Mouse (Mus musculus): Measurements from ENCODE around the gene Zc3h7a. TPM values are rescaled to one million over a fixed set of nuclear protein-coding genes. Genes with fewer than 3 reads are reported as not detected.

Zc3h7a gene
- polyA plus RNA-seq, 1 experiment: 609 TPM

GRCm38 (mm10) chr16:11193231-11193630, 17.0 kb upstream of the Zc3h7a start:
- H3K4me3 ChIP-seq (ENCODE audit: insufficient read depth, low read depth, low read length): no peak overlapping the region
- TF ChIP-seq POLR2A (IDR thresholded peaks at IDR 0.05; ENCODE audit: insufficient read depth, low read depth, low read length): no peak
- no peak for TF ChIP-seq CTCF (IDR thresholded peaks at IDR 0.05; ENCODE audit: insufficient read depth, low read depth, low read length)
- WGBS: 96% methylated on average over 2 of the region's 2 CpGs
- no peaks in the 10 kb centered on the region for H3K4me1 ChIP-seq (ENCODE audit: control insufficient read depth, insufficient read depth, low read length)
- no peak overlapping the region for H3K27ac ChIP-seq (ENCODE audit: insufficient read depth, low read depth, low read length)

GRCm38 (mm10) chr16:11190150-11190549, 14.0 kb upstream of the Zc3h7a start:
- no peak for TF ChIP-seq CTCF (IDR thresholded peaks at IDR 0.05; ENCODE audit: insufficient read depth, low read depth, low read length)
- no peak for TF ChIP-seq POLR2A (IDR thresholded peaks at IDR 0.05; ENCODE audit: insufficient read depth, low read depth, low read length)
- H3K4me1 ChIP-seq (ENCODE audit: control insufficient read depth, insufficient read depth, low read length): no peaks in the 10 kb centered on the region
- 74% methylated on average over 7 of the region's 7 CpGs for WGBS

GRCm38 (mm10) chr16:11177404-11177803, 1.2 kb upstream of the Zc3h7a start:
- Histone ChIP-seq H3K4me3 (ENCODE audit: insufficient read depth, low read depth, low read length) (no peak overlapping the region), H3K27ac (ENCODE audit: insufficient read depth, low read depth, low read length) (no peak overlapping the region), H3K4me1 (ENCODE audit: control insufficient read depth, insufficient read depth, low read length) (peaks cover 4% of the 10 kb centered on the region)
- TF ChIP-seq POLR2A (IDR thresholded peaks at IDR 0.05; ENCODE audit: insufficient read depth, low read depth, low read length) (no peak), CTCF (IDR thresholded peaks at IDR 0.05; ENCODE audit: insufficient read depth, low read depth, low read length) (no peak)
- 84% methylated on average over 2 of the region's 2 CpGs for WGBS

More at GRCm38 (mm10) chr16:11190150-11190549, 14.0 kb upstream of the Zc3h7a start:
- no peak overlapping the region for H3K27ac ChIP-seq (ENCODE audit: insufficient read depth, low read depth, low read length)
- H3K4me3 ChIP-seq (ENCODE audit: insufficient read depth, low read depth, low read length): no peak overlapping the region

GRCm38 (mm10) chr16:11176884-11177244, 671 bp upstream of the Zc3h7a start:
- 1% methylated on average over 4 of the region's 4 CpGs for WGBS
- Histone ChIP-seq H3K27ac (ENCODE audit: insufficient read depth, low read depth, low read length) (no peak overlapping the region), H3K4me3 (ENCODE audit: insufficient read depth, low read depth, low read length) (peak overlapping the region; percentile 87), H3K4me1 (ENCODE audit: control insufficient read depth, insufficient read depth, low read length) (peaks cover 6% of the 10 kb centered on the region)
- no peak for TF ChIP-seq POLR2A (IDR thresholded peaks at IDR 0.05; ENCODE audit: insufficient read depth, low read depth, low read length)
- no peak for TF ChIP-seq CTCF (IDR thresholded peaks at IDR 0.05; ENCODE audit: insufficient read depth, low read depth, low read length)

GRCm38 (mm10) chr16:11175489-11176207, 545 bp downstream of the Zc3h7a start:
- H3K4me3 ChIP-seq (ENCODE audit: insufficient read depth, low read depth, low read length): peak overlapping the region; percentile 87
- H3K27ac ChIP-seq (ENCODE audit: insufficient read depth, low read depth, low read length): peak overlapping the region; percentile 76
- TF ChIP-seq POLR2A (IDR thresholded peaks at IDR 0.05; ENCODE audit: insufficient read depth, low read depth, low read length) (no peak), CTCF (IDR thresholded peaks at IDR 0.05; ENCODE audit: insufficient read depth, low read depth, low read length) (no peak)
- peaks cover 11% of the 10 kb centered on the region for H3K4me1 ChIP-seq (ENCODE audit: control insufficient read depth, insufficient read depth, low read length)
- under 1% methylated on average over 72 of the region's 72 CpGs for WGBS

GRCm38 (mm10) chr16:11175100-11175488, 1.1 kb downstream of the Zc3h7a start:
- 1% methylated on average over 9 of the region's 9 CpGs for WGBS
- H3K4me3 ChIP-seq (ENCODE audit: insufficient read depth, low read depth, low read length): peak overlapping the region; percentile 87
- TF ChIP-seq POLR2A (IDR thresholded peaks at IDR 0.05; ENCODE audit: insufficient read depth, low read depth, low read length) (no peak), CTCF (IDR thresholded peaks at IDR 0.05; ENCODE audit: insufficient read depth, low read depth, low read length) (no peak)
- peaks cover 11% of the 10 kb centered on the region for H3K4me1 ChIP-seq (ENCODE audit: control insufficient read depth, insufficient read depth, low read length)
- H3K27ac ChIP-seq (ENCODE audit: insufficient read depth, low read depth, low read length): no peak overlapping the region

GRCm38 (mm10) chr16:11174671-11175081, 1.5 kb downstream of the Zc3h7a start:
- peaks cover 11% of the 10 kb centered on the region for H3K4me1 ChIP-seq (ENCODE audit: control insufficient read depth, insufficient read depth, low read length)
- peak overlapping the region; percentile 87; the same call in 1 of the 2 replicates for H3K4me3 ChIP-seq (ENCODE audit: insufficient read depth, low read depth, low read length)
- H3K27ac ChIP-seq (ENCODE audit: insufficient read depth, low read depth, low read length): no peak overlapping the region
- 4% methylated on average over 10 of the region's 10 CpGs for WGBS
- TF ChIP-seq CTCF (IDR thresholded peaks at IDR 0.05; ENCODE audit: insufficient read depth, low read depth, low read length) (no peak), POLR2A (IDR thresholded peaks at IDR 0.05; ENCODE audit: insufficient read depth, low read depth, low read length) (no peak)

- Histone ChIP-seq H3K27ac (ENCODE audit: insufficient read depth, low read depth, low read length) (no peak overlapping the region), H3K4me3 (ENCODE audit: insufficient read depth, low read depth, low read length) (no peak overlapping the region), H3K4me1 (ENCODE audit: control insufficient read depth, insufficient read depth, low read length) (peaks cover 9% of the 10 kb centered on the region; the same call in 1 of the 2 replicates)
- 90% methylated on average over 6 of the region's 6 CpGs for WGBS
- TF ChIP-seq POLR2A (IDR thresholded peaks at IDR 0.05; ENCODE audit: insufficient read depth, low read depth, low read length) (no peak), CTCF (IDR thresholded peaks at IDR 0.05; ENCODE audit: insufficient read depth, low read depth, low read length) (no peak)
These were observed 4.5 kb downstream of the Zc3h7a start for GRCm38 (mm10) chr16:11171679-11172078.

GRCm38 (mm10) chr16:11166431-11166830, 9.8 kb downstream of the Zc3h7a start:
- WGBS: 85% methylated on average over 2 of the region's 2 CpGs
- TF ChIP-seq CTCF (IDR thresholded peaks at IDR 0.05; ENCODE audit: insufficient read depth, low read depth, low read length): no peak
- TF ChIP-seq POLR2A (IDR thresholded peaks at IDR 0.05; ENCODE audit: insufficient read depth, low read depth, low read length): no peak
- H3K4me3 ChIP-seq (ENCODE audit: insufficient read depth, low read depth, low read length): no peak overlapping the region
- peaks cover 5% of the 10 kb centered on the region; the same call in 1 of the 2 replicates for H3K4me1 ChIP-seq (ENCODE audit: control insufficient read depth, insufficient read depth, low read length)
- no peak overlapping the region for H3K27ac ChIP-seq (ENCODE audit: insufficient read depth, low read depth, low read length)

Measured in olfactory bulb, adult 2 months (tissue).